ENCODE assay signal across 25 mouse cellular contexts in genomic region chr2:4596992-4597391, GRCm38 (mm10). TPM values are rescaled to one million over a fixed set of nuclear protein-coding genes. Genes with fewer than 3 reads are reported as not detected.
A peak's percentile ranks its signal among the peaks of the same experiment; 100 is the strongest.
DNase-seq lines count a peak whose midpoint lies in the region; ATAC-seq and TF ChIP-seq lines count a peak whose summit lies in the region.
"Had no signal": no experiment of that assay in that cellular context is flagged by ENCODE, and none has a peak within 500 bp of the region (broad histone marks: within the 10 kb centered on the region; RNA-seq: fewer than 3 reads in every experiment).

No protein-coding gene starts in this region.

- H3K9ac ChIP-seq in forebrain, embryonic 15.5 days (replicated peaks), result no peak overlapping the region
- no peak overlapping the region for H3K9ac ChIP-seq in forebrain, postnatal 0 days
- H3K9ac ChIP-seq: embryonic facial prominence, embryonic 12.5 days; embryonic facial prominence, embryonic 15.5 days; hindbrain, embryonic 12.5 days; intestine, embryonic 15.5 days had no signal

- H3K27ac ChIP-seq in forebrain, embryonic 15.5 days (replicated peaks), result 0 out of 2 replicates have a peak overlapping the region, but pooled peaks have one; percentile 35
- H3K27ac ChIP-seq in forebrain, postnatal 0 days (ENCODE audit: low read depth, low read length), result no peak overlapping the region
- peak overlapping the region; percentile 28 for H3K27ac ChIP-seq in layer of hippocampus, adult 2 months
- H3K27ac ChIP-seq: embryonic facial prominence, embryonic 15.5 days; hindbrain, embryonic 12.5 days; intestine, embryonic 15.5 days had no signal

- DNase-seq in forebrain, postnatal 0 days, result no peak
- no peak for DNase-seq in layer of hippocampus, adult 2 months (ENCODE audit: low spot score in 2 of 2)
- DNase-seq in layer of hippocampus, postnatal 36 days, result no peak
- peak; percentile 88 for DNase-seq in ES-CJ7 (ENCODE audit: low read depth, low spot score)
- peak; percentile 80 for DNase-seq in ZHBTc4 (ENCODE audit: low read depth, low spot score)
- DNase-seq in heart, postnatal 25 days (ENCODE audit: low spot score), result no peak
- DNase-seq in retina, embryonic 14.5 days (ENCODE audit: low spot score), result no peak
- DNase-seq: adrenal gland, postnatal 10 days; adrenal gland, postnatal 36 days; cerebellum, adult 18-20 months; cerebellum, adult 9-10 months; cerebellum, postnatal 14 days; gastrocnemius, postnatal 10 days; gastrocnemius, postnatal 36 days; heart, postnatal 4 days; kidney, adult 11 months had no signal

- no peaks in the 10 kb centered on the region for H3K9me3 ChIP-seq in forebrain, embryonic 15.5 days
- H3K9me3 ChIP-seq in forebrain, postnatal 0 days (ENCODE audit: low read length), result no peaks in the 10 kb centered on the region
- H3K9me3 ChIP-seq: embryonic facial prominence, embryonic 12.5 days; embryonic facial prominence, embryonic 15.5 days; G1E; hindbrain, embryonic 12.5 days; intestine, embryonic 15.5 days had no signal

- H3K27me3 ChIP-seq in forebrain, embryonic 15.5 days, result no peaks in the 10 kb centered on the region
- no peaks in the 10 kb centered on the region for H3K27me3 ChIP-seq in forebrain, postnatal 0 days (ENCODE audit: insufficient read depth, low read length)
- H3K27me3 ChIP-seq: embryonic facial prominence, embryonic 12.5 days; embryonic facial prominence, embryonic 15.5 days; hindbrain, embryonic 12.5 days; intestine, embryonic 15.5 days had no signal

- H3K4me1 ChIP-seq in forebrain, embryonic 15.5 days, result peaks cover 21% of the 10 kb centered on the region
- H3K4me1 ChIP-seq in forebrain, postnatal 0 days (ENCODE audit: insufficient read depth), result no peaks in the 10 kb centered on the region

- intact Hi-C loops in heart, postnatal 25 days (cut with DNase I), result loop anchor here (10.0 kb wide), 1 partner anchor 52 kb away; no protein-coding TSS in a partner anchor

- no peak overlapping the region for H3K4me2 ChIP-seq in forebrain, embryonic 15.5 days (replicated peaks)
- H3K4me2 ChIP-seq in forebrain, postnatal 0 days (ENCODE audit: low read depth), result no peak overlapping the region
- H3K4me2 ChIP-seq: embryonic facial prominence, embryonic 12.5 days; embryonic facial prominence, embryonic 15.5 days; heart, embryonic 11.5 days; hindbrain, embryonic 12.5 days; intestine, embryonic 15.5 days had no signal

- no peak for ATAC-seq in forebrain, embryonic 15.5 days (replicated peaks)
- no peak for ATAC-seq in forebrain, postnatal 0 days
- ATAC-seq: forebrain, embryonic 14.5 days; hindbrain, embryonic 16.5 days; intestine, embryonic 15.5 days had no signal

- no peak for TF ChIP-seq CTCF in forebrain, postnatal 0 days (IDR thresholded peaks at IDR 0.05; ENCODE audit: low read depth)
- TF ChIP-seq CTCF in layer of hippocampus, adult 2 months (conservative IDR thresholded peaks at IDR 0.05), result no peak

- 88% methylated on average over 7 of the region's 7 CpGs for WGBS in forebrain, embryonic 15.5 days
- 81% methylated on average over 7 of the region's 7 CpGs for WGBS in forebrain, postnatal 0 days

- H3K4me3 ChIP-seq in forebrain, embryonic 15.5 days, result no peak overlapping the region
- no peak overlapping the region for H3K4me3 ChIP-seq in forebrain, postnatal 0 days (ENCODE audit: low read depth, low read length)
- H3K4me3 ChIP-seq in layer of hippocampus, adult 2 months, result no peak overlapping the region
- H3K4me3 ChIP-seq: embryonic facial prominence, embryonic 12.5 days; embryonic facial prominence, embryonic 15.5 days; hindbrain, embryonic 12.5 days; intestine, embryonic 15.5 days had no signal

- H3K36me3 ChIP-seq in forebrain, embryonic 15.5 days, result peaks cover 41% of the 10 kb centered on the region
- peaks cover 66% of the 10 kb centered on the region for H3K36me3 ChIP-seq in forebrain, postnatal 0 days (ENCODE audit: insufficient read depth)

RNA-seq across cellular contexts. Expression of gene Prpf18, which starts 54.9 kb away (rescaled TPM):
- 55.2 and 58.4 TPM in 2 replicates for polyA plus RNA-seq in forebrain, embryonic 15.5 days (2015; fragmentation: Nextera tagmentation; extraction: Ambion mirVana)
- total RNA-seq in forebrain, postnatal 0 days (2014; rRNA removed), result 43.0 and 47.2 TPM in 2 replicates
- 22.0 and 31.4 TPM in 2 replicates for polyA plus RNA-seq in forebrain, postnatal 0 days (2015; fragmentation: Nextera tagmentation; extraction: Ambion mirVana)
- 10 to 100 TPM; 48.2 to 50.4 TPM for total RNA-seq in layer of hippocampus, adult 2 months (2021)
- total RNA-seq in layer of hippocampus, postnatal 36 days (2021), result 10 to 100 TPM; 51.0 to 52.5 TPM
- 10 to 100 TPM; 33.3 to 38.3 TPM for total RNA-seq in heart, postnatal 25 days (2021)

Comparison
In these comparisons a context has a peak if more than half of its experiments do, and no peak if none do; other contexts are left out.
1. DNase-seq: peak in ES-CJ7 (single experiment) and ZHBTc4 (single experiment); none in forebrain, postnatal 0 days (single experiment), layer of hippocampus, adult 2 months (0 of 2), layer of hippocampus, postnatal 36 days (0 of 2), heart, postnatal 25 days (single experiment) and retina, embryonic 14.5 days (single experiment).